Mouse (Mus musculus) limb, embryonic 15.5 days (tissue): ENCODE measurements around the gene Tom1l2. TPM values are rescaled to one million over a fixed set of nuclear protein-coding genes. Genes with fewer than 3 reads are reported as not detected.

Source experiments
- ATAC-seq: fragments of 200-750 bp; cut with Nextera tagmentation; 2 replicates; pipeline ENCODE4 v1.8.0; 2017; ENCODE audit warnings: low read depth, moderate TSS enrichment; ENCODE audit not compliant: insufficient number of reproducible peaks, low FRiP score, low TSS enrichment
- H3K27ac ChIP-seq: fragments of 300-500 bp; sonication (generic); 2 replicates; pipeline ENCODE4 v1.5.1; 2015; ENCODE audit warnings: moderate library complexity, mild to moderate bottlenecking, inconsistent platforms
- H3K27me3 ChIP-seq: fragments of 300-500 bp; sonication (generic); 2 replicates; pipeline ENCODE4 v1.6.1; 2015; ENCODE audit warnings: inconsistent platforms
- H3K36me3 ChIP-seq: fragments of 300-500 bp; sonication (generic); 2 replicates; pipeline ENCODE4 v1.6.1; 2015; ENCODE audit warnings: inconsistent platforms
- H3K4me1 ChIP-seq: fragments of 300-500 bp; sonication (generic); 2 replicates; pipeline ENCODE4 v1.6.1; 2015; ENCODE audit warnings: inconsistent platforms
- H3K4me2 ChIP-seq: fragments of 300-500 bp; sonication (generic); 2 replicates; pipeline ENCODE4 v1.6.1; 2015; ENCODE audit warnings: mild to moderate bottlenecking, inconsistent platforms
- H3K4me3 ChIP-seq: fragments of 300-500 bp; sonication (generic); 2 replicates; pipeline ENCODE4 v1.5.1; 2015; ENCODE audit warnings: mild to moderate bottlenecking, inconsistent platforms
- H3K9ac ChIP-seq: fragments of 300-500 bp; sonication (generic); 2 replicates; pipeline ENCODE4 v1.6.1; 2015; ENCODE audit warnings: inconsistent platforms
- H3K9me3 ChIP-seq: fragments of 300-500 bp; sonication (generic); 2 replicates; pipeline ENCODE4 v1.6.1; 2016; ENCODE audit warnings: inconsistent platforms
- WGBS: fragments of 180-500 bp; shearing (Covaris S2); methylation state at CpG from one replicate; pipeline ENCODE4 v1.1.7; 2015; 5-methylcytosine and 5-hydroxymethylcytosine counted together
- polyA plus RNA-seq: library from polyadenylated mRNA; unstranded; fragments of >200 nt; fragmentation: Nextera tagmentation; extraction: Ambion mirVana; gene quantifications from 2 replicates; pipeline ENCODE4 v1.2.1, GENCODE M21; 2015

The Tom1l2 gene
- polyA plus RNA-seq, 1 experiment from 2014 or later = 33.7 TPM

DNA sequence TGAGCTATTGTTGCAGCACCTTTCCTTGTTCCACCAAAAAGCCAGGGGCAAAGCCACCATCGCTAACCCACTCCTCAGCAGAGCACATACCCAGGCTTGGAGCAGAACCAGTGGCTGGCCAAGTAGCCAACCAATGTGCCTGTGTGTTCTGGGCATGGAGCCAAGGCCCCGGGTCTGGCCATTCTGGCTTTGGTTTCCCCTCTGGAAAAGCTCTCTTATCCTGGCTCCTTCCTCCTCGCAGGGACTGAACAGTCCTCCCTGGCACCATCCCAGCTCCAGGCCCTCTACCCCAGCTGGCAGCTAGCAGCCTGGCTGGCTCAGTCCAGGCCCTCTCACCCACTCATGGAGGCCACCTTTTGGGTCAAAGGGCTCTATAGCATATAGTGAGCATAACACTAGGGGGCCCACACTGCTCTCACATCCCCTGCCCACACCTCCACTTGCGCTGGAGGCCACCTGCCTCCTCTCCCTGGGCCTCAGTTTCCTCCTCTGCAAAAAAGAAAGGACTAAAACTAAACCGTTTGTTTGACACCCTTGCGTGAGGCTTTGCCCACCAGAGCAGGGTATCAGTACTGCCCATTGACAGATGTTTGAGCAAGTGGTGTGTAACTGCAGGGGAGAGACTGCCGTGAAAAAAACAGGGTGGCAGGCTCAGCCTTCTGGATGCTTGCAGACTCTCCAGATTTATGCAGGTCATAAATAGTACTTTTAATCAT is 143.3 kb downstream of the Tom1l2 start:
- no peaks in the 10 kb centered on the region for H3K9me3 ChIP-seq
- H3K4me3 ChIP-seq = peak overlapping the region; percentile 51
- H3K27ac ChIP-seq = peak overlapping the region; percentile 79
- ATAC-seq = no peak
- H3K4me1 ChIP-seq = peaks cover 79% of the 10 kb centered on the region
- H3K4me2 ChIP-seq = peak overlapping the region; percentile 77
- H3K27me3 ChIP-seq = no peaks in the 10 kb centered on the region
- peak overlapping the region; percentile 42 for H3K9ac ChIP-seq
- H3K36me3 ChIP-seq = peaks cover 30% of the 10 kb centered on the region
- WGBS = 24% methylated on average over 7 of the region's 7 CpGs

DNA sequence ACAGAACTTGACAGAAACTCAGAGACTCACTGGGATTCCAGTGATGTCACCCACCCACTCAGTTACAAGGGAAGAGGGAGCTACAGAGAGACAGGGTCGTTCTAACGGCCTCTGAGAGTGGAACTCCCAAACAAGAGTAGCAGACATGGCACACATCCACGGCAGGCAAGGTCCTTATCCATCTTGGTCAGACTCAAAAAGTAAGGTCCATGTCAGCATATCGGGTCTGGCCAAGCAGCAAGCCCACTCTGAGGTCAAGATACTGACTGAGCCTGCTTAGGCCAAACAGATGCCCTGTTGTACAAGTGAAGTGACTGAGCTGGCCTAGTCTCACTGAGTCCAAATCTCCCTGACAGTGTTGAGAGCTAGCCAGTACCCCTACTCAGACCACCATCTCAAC is 144.0 kb downstream of the Tom1l2 start:
- no peaks in the 10 kb centered on the region for H3K9me3 ChIP-seq
- peaks cover 80% of the 10 kb centered on the region for H3K4me1 ChIP-seq
- H3K9ac ChIP-seq = peak overlapping the region; percentile 11
- peak overlapping the region; percentile 77 for H3K4me2 ChIP-seq
- H3K27ac ChIP-seq = peak overlapping the region; percentile 79
- peak overlapping the region; percentile 51 for H3K4me3 ChIP-seq
- 38% methylated on average over 4 of the region's 4 CpGs for WGBS
- H3K36me3 ChIP-seq = peaks cover 37% of the 10 kb centered on the region
- H3K27me3 ChIP-seq = no peaks in the 10 kb centered on the region
- ATAC-seq = no peak

DNA sequence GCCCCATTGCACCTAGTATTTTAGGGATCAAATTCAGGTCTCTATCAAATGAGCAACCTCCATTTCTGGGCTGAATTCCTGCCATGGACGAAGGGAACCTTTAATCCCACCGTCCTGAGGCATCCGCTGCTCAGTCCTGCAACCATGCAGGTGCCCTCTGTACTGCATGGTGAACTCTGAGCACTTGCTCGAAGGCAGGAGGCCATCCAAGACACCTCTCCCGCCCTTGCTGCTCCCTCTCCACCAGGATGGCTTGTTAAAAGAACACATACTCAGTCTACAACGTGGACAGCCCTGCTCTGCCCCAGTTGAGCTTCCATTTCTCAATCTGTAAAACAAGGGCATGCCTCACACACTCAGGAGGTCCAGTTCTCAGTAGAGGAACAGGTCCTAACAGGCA is 144.5 kb downstream of the Tom1l2 start:
- Histone ChIP-seq H3K4me3 (peak overlapping the region; percentile 51), H3K9me3 (no peaks in the 10 kb centered on the region), H3K9ac (0 out of 2 replicates have a peak overlapping the region, but pooled peaks have one; percentile 11), H3K36me3 (peaks cover 42% of the 10 kb centered on the region), H3K27ac (peak overlapping the region; percentile 79), H3K4me2 (peak overlapping the region; percentile 77), H3K27me3 (no peaks in the 10 kb centered on the region), H3K4me1 (peaks cover 77% of the 10 kb centered on the region)
- WGBS = 51% methylated on average over 6 of the region's 6 CpGs
- no peak for ATAC-seq

DNA sequence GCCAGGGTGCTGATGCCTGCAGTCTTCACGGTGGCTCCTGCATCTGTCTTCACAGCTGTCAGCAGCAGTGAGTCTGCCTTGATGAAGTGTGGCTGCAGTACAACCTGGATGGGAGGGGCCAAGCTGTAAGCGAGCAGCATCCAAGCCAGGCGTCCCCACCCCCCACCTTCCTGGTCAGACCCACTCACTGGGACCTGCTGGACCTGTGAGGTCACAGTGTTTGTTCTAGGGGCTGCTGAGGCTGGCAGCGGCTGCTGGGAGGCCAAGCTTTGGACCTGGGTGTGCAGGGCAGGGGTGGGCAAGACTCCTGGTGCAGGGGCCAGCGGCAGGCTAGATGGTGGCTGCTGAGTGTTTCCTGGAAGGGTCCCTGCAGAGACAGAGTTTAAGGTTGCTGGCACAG is 146.5 kb downstream of the Tom1l2 start:
- Histone ChIP-seq H3K27ac (no peak overlapping the region), H3K4me2 (no peak overlapping the region), H3K9ac (no peak overlapping the region), H3K36me3 (peaks cover 62% of the 10 kb centered on the region), H3K4me1 (peaks cover 57% of the 10 kb centered on the region), H3K27me3 (no peaks in the 10 kb centered on the region), H3K9me3 (no peaks in the 10 kb centered on the region), H3K4me3 (no peak overlapping the region)
- no peak for ATAC-seq
- WGBS = 62% methylated on average over 5 of the region's 5 CpGs

DNA sequence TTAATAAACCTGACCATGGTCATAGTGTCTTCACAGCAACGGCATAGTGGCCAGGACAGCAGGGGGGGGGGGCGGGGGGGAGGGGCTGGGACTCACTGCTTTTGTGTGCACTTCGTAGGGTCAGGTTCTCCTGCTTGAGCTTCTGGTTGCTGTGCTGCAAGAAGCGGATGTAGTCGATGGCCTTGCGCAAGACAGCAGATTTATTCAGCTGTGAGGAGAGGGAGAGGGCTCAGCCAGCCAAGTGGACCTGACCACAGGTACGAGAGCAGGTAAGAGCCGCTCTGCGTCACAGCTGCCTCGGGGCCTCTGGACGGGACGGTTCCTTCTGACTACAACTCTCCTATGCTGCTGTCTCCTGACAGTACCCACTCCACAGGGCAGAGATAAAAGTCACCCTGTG is 147.7 kb downstream of the Tom1l2 start:
- Histone ChIP-seq H3K9ac (no peak overlapping the region), H3K9me3 (no peaks in the 10 kb centered on the region), H3K4me2 (no peak overlapping the region), H3K27ac (no peak overlapping the region), H3K36me3 (peaks cover 74% of the 10 kb centered on the region), H3K4me3 (no peak overlapping the region), H3K27me3 (no peaks in the 10 kb centered on the region), H3K4me1 (peaks cover 46% of the 10 kb centered on the region)
- no peak for ATAC-seq
- 84% methylated on average over 12 of the region's 12 CpGs for WGBS

DNA sequence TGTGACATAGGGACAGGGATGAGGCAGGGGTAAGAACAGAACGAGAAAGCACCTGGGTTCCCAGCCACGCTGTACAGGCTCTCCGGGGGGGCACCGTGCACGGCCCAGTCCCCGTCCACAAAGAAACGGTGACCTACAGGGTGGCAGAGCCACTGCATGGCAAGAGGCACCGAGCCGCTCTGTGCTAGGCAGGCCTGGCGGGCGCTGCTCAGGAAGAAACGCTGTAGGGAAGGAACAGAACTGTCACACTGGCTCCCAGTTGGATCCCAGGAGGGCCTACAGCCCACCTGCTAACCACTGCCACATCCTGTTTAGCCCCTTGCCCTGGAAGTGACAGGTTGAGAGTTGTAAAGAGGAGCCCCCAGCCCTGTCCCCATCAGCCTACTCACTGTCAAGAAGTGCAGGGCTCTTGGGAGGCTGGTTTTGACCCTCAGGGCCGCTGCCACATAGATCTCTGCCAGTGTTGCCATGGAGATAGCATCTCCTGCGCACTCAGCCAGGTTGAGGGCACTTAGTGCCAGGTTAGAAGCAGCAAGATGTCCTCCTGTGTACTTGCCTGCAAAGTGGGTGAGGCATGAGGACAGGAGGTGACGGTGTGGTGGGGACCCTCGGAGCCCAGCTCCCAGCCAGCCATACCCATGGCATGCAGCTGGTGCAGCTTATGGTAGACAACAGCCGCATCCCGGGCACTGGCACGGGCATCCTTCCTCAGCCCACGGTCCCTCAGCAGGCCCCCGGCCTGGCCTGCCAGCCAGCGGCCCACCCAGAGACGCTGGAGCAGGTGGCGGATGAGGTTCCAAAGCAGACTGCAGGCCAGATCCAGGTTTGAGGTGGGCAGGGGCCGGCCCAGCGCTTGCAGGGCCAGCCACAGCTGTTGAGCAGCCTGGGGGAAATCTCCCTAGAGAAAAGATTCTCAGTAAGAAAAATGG is 149.7 kb downstream of the Tom1l2 start:
- WGBS = 93% methylated on average over 26 of the region's 26 CpGs
- Histone ChIP-seq H3K9me3 (no peaks in the 10 kb centered on the region), H3K27me3 (no peaks in the 10 kb centered on the region), H3K27ac (no peak overlapping the region), H3K9ac (no peak overlapping the region), H3K36me3 (peaks cover 90% of the 10 kb centered on the region), H3K4me3 (no peak overlapping the region), H3K4me2 (no peak overlapping the region), H3K4me1 (peaks cover 29% of the 10 kb centered on the region)
- ATAC-seq = no peak

DNA sequence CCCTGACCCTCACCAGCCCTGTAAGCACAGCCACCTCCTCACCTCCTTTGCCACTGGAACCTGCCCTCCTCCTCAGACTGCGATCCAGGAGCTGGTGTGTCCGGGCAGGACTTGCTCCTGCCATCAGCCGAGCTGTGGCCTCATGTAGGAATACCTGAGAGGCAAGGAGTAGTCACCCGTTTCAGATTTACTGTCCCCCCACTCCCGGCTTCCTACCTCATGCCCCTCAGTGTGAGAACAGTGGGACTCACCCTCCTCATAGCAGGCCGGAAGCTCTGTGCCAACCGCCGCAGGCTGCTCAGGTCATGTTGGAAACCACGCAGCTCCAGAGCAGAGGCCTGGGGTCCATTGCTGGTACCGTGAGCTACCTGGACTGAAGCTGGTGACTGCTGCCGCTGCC is 152.3 kb downstream of the Tom1l2 start:
- Histone ChIP-seq H3K4me2 (no peak overlapping the region), H3K9me3 (no peaks in the 10 kb centered on the region), H3K36me3 (peaks cover 93% of the 10 kb centered on the region), H3K9ac (no peak overlapping the region), H3K27ac (peak overlapping the region; percentile 50), H3K27me3 (no peaks in the 10 kb centered on the region), H3K4me3 (no peak overlapping the region), H3K4me1 (peaks cover 9% of the 10 kb centered on the region)
- no peak for ATAC-seq
- WGBS = 85% methylated on average over 11 of the region's 11 CpGs

DNA sequence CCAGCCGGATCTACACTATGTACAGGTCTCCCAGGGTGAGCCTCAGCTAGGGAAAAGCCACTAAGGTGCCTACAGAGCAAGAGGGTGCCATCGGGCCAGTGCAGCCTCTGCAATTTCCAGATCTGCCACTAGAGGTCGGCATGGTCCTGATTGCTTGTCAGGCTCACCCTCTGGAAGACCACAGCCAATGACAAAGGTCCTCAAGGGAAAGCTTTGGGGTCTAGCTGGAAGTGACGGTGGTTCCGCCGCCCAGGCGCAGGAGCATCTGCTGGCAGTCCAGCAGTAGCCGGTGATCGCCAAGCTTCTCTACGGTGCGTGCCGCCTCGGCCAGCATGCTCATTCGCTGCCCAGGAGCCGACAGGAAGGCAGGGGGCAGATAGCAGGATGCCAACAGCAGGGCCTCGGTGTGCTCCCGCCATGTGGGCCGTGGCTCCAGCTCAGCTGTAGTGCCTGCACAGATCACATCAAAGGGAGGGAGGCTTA is 153.0 kb downstream of the Tom1l2 start:
- H3K4me2 ChIP-seq = no peak overlapping the region
- WGBS = 19% methylated on average over 18 of the region's 18 CpGs
- peak overlapping the region; percentile 50 for H3K27ac ChIP-seq
- H3K4me1 ChIP-seq = peaks cover 9% of the 10 kb centered on the region
- no peak overlapping the region for H3K4me3 ChIP-seq
- no peaks in the 10 kb centered on the region for H3K27me3 ChIP-seq
- peaks cover 3% of the 10 kb centered on the region for H3K9me3 ChIP-seq
- peaks cover 93% of the 10 kb centered on the region for H3K36me3 ChIP-seq
- ATAC-seq = 0 out of 2 replicates have a peak, but pooled peaks have one; percentile 22
- H3K9ac ChIP-seq = no peak overlapping the region

DNA sequence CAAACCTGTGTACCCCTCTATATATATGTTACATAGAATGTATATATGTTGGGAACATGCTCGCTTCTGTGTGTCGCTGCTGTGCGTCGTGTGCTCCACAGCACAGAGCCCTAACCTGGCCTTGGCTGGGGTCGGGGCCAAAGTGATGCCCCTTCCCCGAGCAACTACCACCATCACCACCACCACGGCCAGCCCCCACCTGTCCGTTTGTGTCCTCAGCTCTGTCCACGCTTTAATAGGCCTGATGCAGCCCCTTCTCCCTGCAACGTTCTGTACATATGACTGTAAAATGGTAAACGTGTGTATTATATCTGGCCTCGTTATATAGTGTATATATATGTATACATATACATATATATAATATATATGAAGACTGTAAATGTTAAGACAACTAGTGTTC is 154.1 kb downstream of the Tom1l2 start:
- H3K27ac ChIP-seq = no peak overlapping the region
- 81% methylated on average over 12 of the region's 12 CpGs for WGBS
- H3K4me3 ChIP-seq = no peak overlapping the region

DNA sequence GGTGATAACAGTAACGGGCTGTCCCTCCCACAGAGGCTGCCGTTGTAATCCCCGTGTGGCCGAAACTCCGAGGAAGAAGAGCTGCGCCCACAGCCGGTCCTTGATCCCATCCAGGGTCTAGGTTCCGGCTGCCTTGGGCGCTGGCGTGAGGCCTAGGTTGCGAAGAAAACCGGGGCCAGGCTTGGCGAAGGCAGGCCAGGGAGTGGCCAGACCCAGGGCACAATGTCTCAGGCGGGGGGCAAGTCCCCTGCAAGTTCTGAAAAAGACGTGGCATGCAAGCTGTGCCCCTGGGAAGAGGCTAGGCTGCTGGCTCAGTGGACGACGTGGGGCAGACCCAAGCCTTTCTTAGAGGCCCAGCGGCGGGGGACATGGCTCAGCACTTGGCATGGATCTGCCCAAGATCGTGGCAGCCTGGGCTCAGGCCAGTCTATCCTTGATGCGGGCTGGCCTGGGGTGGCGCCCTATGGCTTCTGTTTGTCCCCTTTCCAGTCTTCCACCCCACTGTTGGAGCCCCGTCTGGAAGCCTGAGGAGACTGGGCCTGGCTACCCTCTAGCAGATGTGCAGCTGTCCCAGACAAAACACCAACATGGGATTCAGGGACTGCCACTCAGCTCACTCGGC is 154.6 kb downstream of the Tom1l2 start:
- H3K36me3 ChIP-seq = peaks cover 93% of the 10 kb centered on the region
- H3K4me1 ChIP-seq = peaks cover 4% of the 10 kb centered on the region
- no peak overlapping the region for H3K9ac ChIP-seq
- peaks cover 8% of the 10 kb centered on the region for H3K9me3 ChIP-seq
- no peak for ATAC-seq
- no peaks in the 10 kb centered on the region for H3K27me3 ChIP-seq
- peak overlapping the region; percentile 6; the same call in 1 of the 2 replicates for H3K27ac ChIP-seq
- 78% methylated on average over 24 of the region's 24 CpGs for WGBS
- H3K4me3 ChIP-seq = no peak overlapping the region
- no peak overlapping the region for H3K4me2 ChIP-seq

More for the DNA sequence above, 154.1 kb downstream of the Tom1l2 start:
- no peak for ATAC-seq
- Histone ChIP-seq H3K9me3 (peaks cover 8% of the 10 kb centered on the region), H3K27me3 (no peaks in the 10 kb centered on the region), H3K4me1 (peaks cover 6% of the 10 kb centered on the region), H3K4me2 (no peak overlapping the region), H3K9ac (no peak overlapping the region), H3K36me3 (peaks cover 93% of the 10 kb centered on the region)

DNA sequence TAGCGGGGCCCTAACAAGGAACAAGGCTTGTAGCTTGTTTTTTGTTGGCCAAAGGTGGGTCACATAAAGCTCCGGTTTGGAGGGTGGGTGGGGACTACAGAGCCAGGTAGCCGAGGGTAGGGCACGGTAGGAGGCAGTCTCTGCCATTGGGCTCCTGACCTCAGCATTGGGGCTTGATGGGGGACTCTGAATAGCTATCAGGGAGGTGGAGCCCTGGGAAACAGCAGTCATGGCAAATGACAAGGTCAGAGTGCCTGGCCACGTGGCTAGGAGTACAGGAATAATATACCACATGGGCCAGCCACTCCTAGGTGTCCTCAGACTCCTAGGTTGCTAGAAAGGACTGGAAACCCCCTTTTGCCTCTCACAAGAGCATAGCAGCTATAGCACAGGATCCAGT is 156.4 kb downstream of the Tom1l2 start:
- Histone ChIP-seq H3K9me3 (peaks cover 8% of the 10 kb centered on the region), H3K36me3 (peaks cover 92% of the 10 kb centered on the region), H3K27ac (no peak overlapping the region), H3K27me3 (no peaks in the 10 kb centered on the region), H3K4me2 (no peak overlapping the region), H3K4me1 (peaks cover 4% of the 10 kb centered on the region), H3K9ac (no peak overlapping the region), H3K4me3 (no peak overlapping the region)
- ATAC-seq = no peak
- 85% methylated on average over 5 of the region's 5 CpGs for WGBS
